Mouse (Mus musculus): ENCODE measurements around the gene Tfcp2l1. TPM values are rescaled to one million over a fixed set of nuclear protein-coding genes. Genes with fewer than 3 reads are reported as not detected.

The Tfcp2l1 gene
- total and polyA plus RNA-seq, 2 experiments from 2014 or later = 0.79 to 7.7 TPM

DNA sequence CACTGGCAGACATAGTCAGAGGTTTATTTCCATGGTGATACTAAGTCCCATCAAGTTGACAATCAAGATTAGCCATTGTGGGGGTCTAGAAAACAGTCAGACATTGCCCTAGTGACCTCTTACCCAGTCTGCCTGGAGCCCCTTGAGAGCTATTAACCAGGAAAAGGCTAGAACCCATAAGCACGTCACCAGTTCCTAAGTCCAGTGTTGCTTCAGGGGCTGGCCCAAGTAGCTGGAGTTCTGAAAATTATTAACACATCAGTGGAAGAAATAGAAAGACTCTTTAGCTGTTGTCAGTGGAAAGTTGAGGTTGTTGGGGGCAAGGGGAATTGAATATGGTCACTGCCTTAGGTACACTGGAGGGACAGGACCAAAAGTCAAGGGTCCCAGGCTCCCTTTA lies 54.2 kb downstream of the Tfcp2l1 start:
- no peak overlapping the region for H3K9ac ChIP-seq
- no peaks in the 10 kb centered on the region for H3K36me3 ChIP-seq (ENCODE audit: insufficient read depth)
- WGBS = 71% methylated on average over 1 of the region's 1 CpGs
- H3K4me1 ChIP-seq (ENCODE audit: insufficient read depth) = no peaks in the 10 kb centered on the region
- H3K27me3 ChIP-seq (ENCODE audit: insufficient read depth, low read length) = no peaks in the 10 kb centered on the region
- no peak for DNase-seq
- H3K4me3 ChIP-seq (ENCODE audit: low read depth, low read length) = no peak overlapping the region
- no peak for TF ChIP-seq CTCF (IDR thresholded peaks at IDR 0.05; ENCODE audit: low read depth)
- no peak overlapping the region for H3K27ac ChIP-seq (ENCODE audit: low read depth, low read length)
- no peak for ATAC-seq
- no peak overlapping the region for H3K4me2 ChIP-seq (ENCODE audit: low read depth)
- H3K9me3 ChIP-seq (ENCODE audit: low read length) = no peaks in the 10 kb centered on the region

- Histone ChIP-seq H3K36me3 (ENCODE audit: insufficient read depth) (no peaks in the 10 kb centered on the region), H3K4me2 (ENCODE audit: low read depth) (no peak overlapping the region), H3K27me3 (ENCODE audit: insufficient read depth, low read length) (no peaks in the 10 kb centered on the region), H3K9me3 (ENCODE audit: low read length) (no peaks in the 10 kb centered on the region), H3K9ac (no peak overlapping the region), H3K4me3 (ENCODE audit: low read depth, low read length) (no peak overlapping the region), H3K27ac (ENCODE audit: low read depth, low read length) (no peak overlapping the region), H3K4me1 (ENCODE audit: insufficient read depth) (no peaks in the 10 kb centered on the region)
- whole genome bisulfite sequencing = 70% methylated on average over 4 of the region's 4 CpGs
- DNase-seq (no peak), ATAC-seq (no peak)
- TF ChIP-seq CTCF (IDR thresholded peaks at IDR 0.05; ENCODE audit: low read depth) = no peak
These were observed 55.9 kb downstream of the Tfcp2l1 start for GRCm38 (mm10) chr1:118683686-118684085.

DNA sequence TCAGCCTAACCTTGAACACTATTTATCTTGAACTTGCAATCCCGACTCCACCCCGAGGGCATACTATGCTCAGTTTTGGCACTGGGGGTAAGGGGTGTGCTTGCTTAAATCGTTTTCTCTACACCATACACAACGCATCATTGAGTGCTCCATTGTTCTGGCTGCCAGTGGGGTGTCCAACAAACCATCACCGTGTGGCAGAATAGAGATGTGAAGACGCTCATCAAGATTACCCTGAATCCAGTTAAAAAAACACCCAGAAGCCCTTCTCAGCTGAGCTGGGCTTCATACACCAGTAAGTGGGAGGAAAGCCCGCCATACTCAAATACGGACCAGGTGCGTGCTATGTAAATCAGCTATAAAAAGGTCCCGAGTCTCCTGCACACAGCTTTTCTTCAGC lies 60.0 kb downstream of the Tfcp2l1 start:
- Histone ChIP-seq H3K4me1 (ENCODE audit: insufficient read depth) (no peaks in the 10 kb centered on the region), H3K27ac (ENCODE audit: low read depth, low read length) (no peak overlapping the region), H3K27me3 (ENCODE audit: insufficient read depth, low read length) (no peaks in the 10 kb centered on the region), H3K9ac (no peak overlapping the region), H3K4me3 (ENCODE audit: low read depth, low read length) (no peak overlapping the region), H3K36me3 (ENCODE audit: insufficient read depth) (no peaks in the 10 kb centered on the region), H3K9me3 (ENCODE audit: low read length) (no peaks in the 10 kb centered on the region), H3K4me2 (ENCODE audit: low read depth) (no peak overlapping the region)
- WGBS = 72% methylated on average over 10 of the region's 10 CpGs
- DNase-seq = no peak
- TF ChIP-seq CTCF (IDR thresholded peaks at IDR 0.05; ENCODE audit: low read depth) = no peak
- no peak for ATAC-seq

DNA sequence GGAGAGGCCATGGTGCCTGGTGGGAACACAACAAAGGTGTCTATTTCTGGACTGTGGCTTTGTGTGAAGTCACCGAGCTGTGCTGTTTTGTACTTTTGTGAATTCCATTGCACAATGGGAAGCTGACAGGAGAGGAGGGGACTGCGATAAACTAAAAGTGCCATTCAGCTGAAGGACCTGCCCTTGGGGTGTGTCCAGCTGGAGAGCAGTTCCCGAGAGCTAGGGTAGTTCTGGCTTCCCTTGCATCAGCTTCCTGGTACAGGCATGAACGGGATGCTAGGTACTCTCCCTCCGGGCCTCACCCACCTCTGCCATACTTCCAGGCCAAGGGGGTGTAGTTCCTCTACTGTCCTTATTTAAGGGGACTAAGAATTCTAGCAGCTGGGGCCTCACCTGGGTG lies 62.1 kb downstream of the Tfcp2l1 start:
- Histone ChIP-seq H3K27ac (ENCODE audit: low read depth, low read length) (no peak overlapping the region), H3K27me3 (ENCODE audit: insufficient read depth, low read length) (no peaks in the 10 kb centered on the region), H3K4me3 (ENCODE audit: low read depth, low read length) (no peak overlapping the region), H3K9ac (no peak overlapping the region), H3K9me3 (ENCODE audit: low read length) (no peaks in the 10 kb centered on the region), H3K4me1 (ENCODE audit: insufficient read depth) (no peaks in the 10 kb centered on the region), H3K36me3 (ENCODE audit: insufficient read depth) (no peaks in the 10 kb centered on the region), H3K4me2 (ENCODE audit: low read depth) (no peak overlapping the region)
- 50% methylated on average over 5 of the region's 5 CpGs for WGBS
- no peak for TF ChIP-seq CTCF (IDR thresholded peaks at IDR 0.05; ENCODE audit: low read depth)
- DNase-seq (no peak), ATAC-seq (no peak)

DNA sequence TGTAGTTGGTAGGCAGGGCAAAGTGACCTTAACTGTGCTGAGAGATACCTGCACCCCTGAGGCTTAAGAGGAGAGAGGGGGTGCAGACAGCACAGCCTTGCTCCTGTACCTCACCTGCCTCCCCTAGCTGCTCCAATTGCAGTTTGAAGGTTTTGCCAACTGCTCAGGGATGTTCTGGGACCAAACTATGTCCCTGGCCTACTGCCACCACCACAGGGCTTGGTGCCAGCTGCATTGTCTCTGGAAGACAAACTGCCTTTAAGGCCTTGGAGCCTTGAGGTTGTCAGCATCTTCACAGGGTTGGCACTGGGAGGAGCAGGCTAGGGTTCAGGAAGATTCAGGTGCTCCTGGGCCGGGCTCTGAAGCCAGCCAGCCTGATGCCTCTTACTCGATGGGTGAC lies 66.7 kb downstream of the Tfcp2l1 start:
- H3K27me3 ChIP-seq (ENCODE audit: insufficient read depth, low read length) = no peaks in the 10 kb centered on the region
- 51% methylated on average over 2 of the region's 2 CpGs for WGBS
- ATAC-seq (no peak), DNase-seq (no peak)
- no peak overlapping the region for H3K27ac ChIP-seq (ENCODE audit: low read depth, low read length)
- no peak overlapping the region for H3K4me2 ChIP-seq (ENCODE audit: low read depth)
- H3K9ac ChIP-seq = no peak overlapping the region
- no peak for TF ChIP-seq CTCF (IDR thresholded peaks at IDR 0.05; ENCODE audit: low read depth)
- no peak overlapping the region for H3K4me3 ChIP-seq (ENCODE audit: low read depth, low read length)
- no peaks in the 10 kb centered on the region for H3K4me1 ChIP-seq (ENCODE audit: insufficient read depth)
- H3K36me3 ChIP-seq (ENCODE audit: insufficient read depth) = no peaks in the 10 kb centered on the region
- H3K9me3 ChIP-seq (ENCODE audit: low read length) = no peaks in the 10 kb centered on the region

GRCm38 (mm10) chr1:118697906-118698305 lies 70.2 kb downstream of the Tfcp2l1 start:
- Histone ChIP-seq H3K4me1 (ENCODE audit: insufficient read depth) (no peaks in the 10 kb centered on the region), H3K27me3 (ENCODE audit: insufficient read depth, low read length) (no peaks in the 10 kb centered on the region), H3K27ac (ENCODE audit: low read depth, low read length) (no peak overlapping the region), H3K9me3 (ENCODE audit: low read length) (no peaks in the 10 kb centered on the region), H3K4me3 (ENCODE audit: low read depth, low read length) (no peak overlapping the region), H3K36me3 (ENCODE audit: insufficient read depth) (no peaks in the 10 kb centered on the region), H3K4me2 (ENCODE audit: low read depth) (no peak overlapping the region), H3K9ac (no peak overlapping the region)
- no peak for DNase-seq
- 75% methylated on average over 6 of the region's 6 CpGs for WGBS
- no peak for TF ChIP-seq CTCF (IDR thresholded peaks at IDR 0.05; ENCODE audit: low read depth)
- ATAC-seq = no peak

GRCm38 (mm10) chr1:118699118-118699890 lies 71.6 kb downstream of the Tfcp2l1 start:
- 66% methylated on average over 6 of the region's 6 CpGs for WGBS
- Histone ChIP-seq H3K36me3 (ENCODE audit: insufficient read depth) (no peaks in the 10 kb centered on the region), H3K27ac (ENCODE audit: low read depth, low read length) (no peak overlapping the region), H3K4me3 (ENCODE audit: low read depth, low read length) (no peak overlapping the region), H3K9ac (no peak overlapping the region), H3K4me1 (ENCODE audit: insufficient read depth) (no peaks in the 10 kb centered on the region), H3K9me3 (ENCODE audit: low read length) (no peaks in the 10 kb centered on the region), H3K27me3 (ENCODE audit: insufficient read depth, low read length) (no peaks in the 10 kb centered on the region), H3K4me2 (ENCODE audit: low read depth) (no peak overlapping the region)
- DNase-seq (no peak), ATAC-seq (no peak)
- TF ChIP-seq CTCF (IDR thresholded peaks at IDR 0.05; ENCODE audit: low read depth) = no peak
